Mouse (Mus musculus) small intestine, adult 10 weeks (tissue): ENCODE data around the gene Plscr3. TPM values are rescaled to one million over a fixed set of nuclear protein-coding genes. Genes with fewer than 3 reads are reported as not detected.

Source experiments
- polyA plus RNA-seq: library from polyadenylated mRNA; stranded (reverse); fragments of 350-450 nt; fragmentation: Illumina TruSeq; extraction: RNeasy Lipid Tissue Mini Kit (QIAGEN cat#74804); gene quantifications from one replicate; pipeline ENCODE4 v1.2.3, GENCODE M21; 2014; ENCODE audit warnings: low replicate concordance

The Plscr3 gene
- 0.33 TPM for polyA plus RNA-seq

DNA sequence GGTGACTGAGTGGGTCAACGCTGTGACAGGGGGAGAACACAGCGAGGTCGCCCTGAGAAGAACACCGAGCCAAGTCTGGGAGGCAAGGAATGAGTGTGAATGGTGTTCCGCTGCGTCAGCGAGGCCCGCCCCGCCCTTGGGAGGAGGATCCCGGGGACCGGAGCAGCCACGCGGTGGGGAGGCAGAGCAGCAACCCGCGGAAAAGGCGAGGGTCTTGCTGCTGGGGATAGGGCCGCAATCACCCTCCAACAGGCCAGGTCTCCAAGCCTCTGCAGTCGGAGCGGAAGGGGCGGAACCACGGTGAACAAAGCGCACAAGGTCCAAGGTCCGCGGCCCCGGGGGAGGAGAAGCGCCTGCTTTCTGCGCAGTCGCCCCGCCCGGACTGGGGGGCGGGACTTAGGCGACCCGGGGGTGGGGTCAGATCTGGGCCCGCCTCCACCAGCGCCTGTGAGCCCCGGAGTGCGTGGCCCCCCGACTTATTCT, at the start of gene Plscr3:
Gene Plscr3, plus strand, starts transcription at position 179 of the 483 bp plus-strand sequence.

DNA sequence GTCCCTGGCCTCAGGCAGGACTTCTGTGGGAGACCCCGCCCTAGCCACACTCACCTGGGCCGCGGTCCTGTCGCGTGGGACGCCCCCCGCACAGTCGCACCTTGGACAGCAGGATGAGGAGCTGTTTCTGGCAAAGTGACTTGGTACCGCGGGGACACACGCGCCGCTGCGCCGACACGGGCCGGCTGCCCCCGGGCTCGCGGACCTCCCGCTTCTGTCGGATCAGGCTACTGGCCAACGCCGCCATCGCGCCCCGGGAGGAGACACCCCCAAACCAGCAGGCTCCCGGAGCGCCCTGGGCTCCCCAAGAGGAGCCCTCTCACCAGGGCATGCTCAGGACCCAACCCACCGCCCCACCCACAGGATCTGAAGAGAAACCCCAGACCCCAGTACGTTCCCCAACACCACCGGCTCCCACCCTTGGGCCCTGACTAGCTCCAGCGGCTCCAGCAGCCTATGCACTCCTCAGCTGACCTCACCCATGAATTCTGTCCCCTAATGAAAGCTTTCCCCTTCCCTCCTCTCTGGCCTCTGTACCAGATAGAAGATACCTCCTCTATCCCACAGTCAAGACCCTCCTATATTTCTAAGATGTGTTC, 44.7 kb upstream of the Plscr3 start, which contains the start of gene Fgf11:
Gene Fgf11, minus strand, starts transcription at position 479 of the 599 bp plus-strand sequence.

DNA sequence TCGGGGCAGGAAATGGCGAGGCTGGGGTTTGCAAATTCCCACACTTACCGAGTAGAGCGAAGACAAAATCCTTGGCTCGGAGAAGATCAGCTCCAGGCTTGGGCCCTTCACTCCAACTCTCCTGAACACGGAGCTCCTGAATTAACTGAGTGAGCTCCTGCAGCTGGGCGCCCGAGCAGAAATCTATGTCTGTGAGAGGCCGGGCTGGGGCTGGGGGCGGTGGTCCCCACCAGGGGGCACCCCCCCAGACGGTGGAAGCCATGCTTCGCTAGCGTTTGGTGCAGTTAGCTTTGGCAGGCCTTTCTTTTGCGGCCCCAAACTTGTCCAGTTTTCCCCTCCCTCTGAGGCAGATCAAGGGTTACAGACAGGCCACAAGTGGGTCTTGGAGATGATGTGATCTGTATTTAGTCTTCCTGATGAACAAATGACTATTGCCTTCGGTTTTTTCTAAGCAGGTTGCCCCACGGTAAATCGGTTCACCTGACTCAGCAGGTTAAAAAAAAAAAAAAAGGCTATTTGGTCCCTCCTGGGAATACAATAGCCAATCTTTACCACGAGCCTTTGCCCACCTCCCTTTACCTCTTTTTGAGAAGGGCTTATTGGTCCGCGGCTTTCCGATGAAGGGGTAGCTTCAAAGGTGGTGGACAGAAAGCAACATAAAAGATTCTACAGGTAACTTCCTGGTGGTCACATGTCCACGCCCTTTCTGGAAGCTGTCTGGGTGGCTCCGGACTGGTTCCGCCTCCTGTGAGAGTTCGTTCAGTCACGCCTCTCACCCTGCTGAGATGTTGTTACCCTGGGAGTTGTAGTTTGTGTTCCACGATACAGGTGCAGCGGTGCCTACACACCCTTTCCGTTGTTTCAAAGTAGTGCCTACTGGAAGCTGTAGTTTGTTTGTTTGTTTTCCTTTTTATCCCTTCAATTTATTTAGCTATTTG, 40.9 kb upstream of the Plscr3 start, which contains the start of gene Tmem102:
Gene Tmem102, minus strand, starts transcription at position 653 of the 938 bp plus-strand sequence.

DNA sequence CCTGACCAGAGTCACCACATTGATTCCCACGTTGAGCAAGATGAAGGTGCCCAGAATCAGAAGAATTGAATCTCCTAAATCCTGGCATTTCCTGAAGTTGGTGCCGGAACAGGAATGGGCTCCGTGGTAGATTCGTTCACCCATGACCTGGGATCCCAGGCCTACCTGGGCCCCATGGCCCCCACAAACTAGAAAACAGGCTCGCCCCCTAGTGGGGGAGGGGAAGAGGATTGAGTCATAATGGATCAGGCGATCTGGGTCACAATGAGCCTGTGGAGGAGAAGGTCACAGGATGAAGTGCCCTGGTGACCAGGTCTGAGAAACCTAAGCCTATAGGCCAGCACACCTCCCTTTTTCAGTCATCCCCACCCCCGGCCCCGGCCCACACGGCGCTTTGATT, 31.0 kb upstream of the Plscr3 start, which contains the start of gene Gm39566:
Gene Gm39566, minus strand, starts transcription at position 144 of the 400 bp plus-strand sequence.

DNA sequence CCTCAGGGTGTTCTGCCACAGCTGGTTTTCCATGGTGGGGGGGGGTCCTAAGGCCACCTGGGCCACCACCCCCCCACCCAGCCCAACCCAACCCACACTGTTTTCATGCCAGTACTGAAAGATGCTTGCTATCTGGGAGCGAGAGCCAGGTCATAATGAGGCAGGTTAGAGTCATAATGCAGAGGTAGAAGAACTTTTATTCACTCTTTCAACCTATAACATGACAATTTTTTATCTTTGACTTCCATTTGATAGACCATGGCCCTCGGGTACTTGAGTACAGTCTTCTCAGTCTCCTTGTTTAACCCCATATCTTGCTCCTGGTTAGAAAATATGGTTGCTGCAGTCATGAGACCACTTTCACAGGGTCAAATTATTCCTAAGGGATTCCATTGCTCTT, 27.8 kb upstream of the Plscr3 start, which contains the start of gene Spem2:
Gene Spem2, minus strand, starts transcription at position 101 of the 400 bp plus-strand sequence.

DNA sequence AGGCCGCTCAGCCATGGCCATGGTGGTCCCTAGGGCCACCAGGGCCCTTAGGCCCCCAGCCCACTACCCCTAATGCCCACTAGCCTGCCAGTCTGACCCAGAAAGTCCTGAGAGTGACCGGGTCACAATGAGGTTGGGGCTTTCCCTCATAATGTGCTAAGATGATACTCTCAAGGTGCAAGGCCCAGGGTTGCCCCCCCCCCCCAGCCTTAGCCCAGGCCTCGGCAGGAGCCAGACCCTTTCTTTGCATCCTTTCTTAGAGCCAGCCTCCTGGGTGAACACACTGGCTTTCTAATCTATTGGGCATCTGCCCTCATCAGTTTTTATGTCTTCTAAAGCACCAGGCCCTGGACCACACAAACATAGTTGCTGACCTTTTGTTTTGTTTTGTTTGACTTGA, 24.1 kb upstream of the Plscr3 start, which contains the start of gene Spem1:
Gene Spem1, minus strand, starts transcription at position 101 of the 400 bp plus-strand sequence.

DNA sequence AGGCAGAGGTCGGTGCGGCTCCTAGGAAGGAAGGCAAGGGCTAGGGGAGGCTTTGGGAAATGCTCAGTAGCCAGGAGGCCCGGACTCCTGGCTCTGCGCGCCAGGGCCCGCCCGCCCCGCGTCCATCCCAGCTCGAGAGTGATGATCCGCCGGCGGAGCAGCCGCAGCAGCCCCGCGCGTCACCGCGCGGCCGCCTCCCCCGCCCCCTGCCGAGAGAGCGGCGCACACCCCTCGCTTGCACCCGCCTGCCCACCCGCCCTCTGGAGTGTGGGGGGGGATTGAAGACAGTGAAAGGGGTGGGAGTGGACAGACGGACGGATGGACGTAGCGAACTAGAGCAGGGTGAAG, 8.6 kb upstream of the Plscr3 start, which contains the start of gene Nlgn2:
Gene Nlgn2, minus strand, starts transcription at position 181 of the 348 bp plus-strand sequence.

DNA sequence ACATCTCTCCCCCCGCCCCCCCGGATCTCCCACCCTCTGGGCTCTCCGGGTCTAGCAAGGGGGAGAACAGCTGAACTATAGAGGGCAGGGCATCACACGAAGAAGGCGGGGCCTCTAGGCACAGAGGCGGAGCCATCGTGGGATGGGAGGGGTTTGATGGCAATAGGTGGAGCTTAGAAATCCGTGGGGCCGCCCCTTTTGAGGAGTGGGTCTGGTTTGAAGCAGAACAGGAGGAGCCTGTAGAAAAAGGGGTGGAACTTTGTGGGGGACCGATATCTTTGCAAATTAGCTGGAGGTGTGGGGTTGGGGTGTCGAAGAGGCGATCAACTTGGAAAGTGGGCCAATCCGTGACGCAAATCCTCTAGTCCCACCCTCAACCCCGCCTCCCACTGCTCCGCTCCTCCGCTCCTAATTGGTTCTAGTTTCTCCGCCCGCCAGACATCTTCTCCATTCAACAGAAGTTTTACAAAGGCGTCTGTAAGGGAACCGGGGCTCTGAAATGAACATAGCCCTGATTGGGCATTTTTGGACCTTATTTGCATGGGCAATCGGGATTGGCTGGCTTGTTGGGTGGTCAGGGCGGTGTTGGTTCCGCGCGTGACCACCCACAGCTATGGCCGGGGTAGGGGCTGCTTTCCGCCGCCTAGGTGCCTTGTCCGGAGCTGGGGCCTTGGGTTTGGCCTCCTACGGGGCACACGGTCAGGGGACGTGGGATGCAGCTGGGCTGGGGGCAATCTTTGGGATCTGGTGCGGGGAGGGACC, 8.0 kb upstream of the Plscr3 start, which contains the start of gene Tmem256:
Gene Tmem256, plus strand, starts transcription at position 563 of the 762 bp plus-strand sequence.

DNA sequence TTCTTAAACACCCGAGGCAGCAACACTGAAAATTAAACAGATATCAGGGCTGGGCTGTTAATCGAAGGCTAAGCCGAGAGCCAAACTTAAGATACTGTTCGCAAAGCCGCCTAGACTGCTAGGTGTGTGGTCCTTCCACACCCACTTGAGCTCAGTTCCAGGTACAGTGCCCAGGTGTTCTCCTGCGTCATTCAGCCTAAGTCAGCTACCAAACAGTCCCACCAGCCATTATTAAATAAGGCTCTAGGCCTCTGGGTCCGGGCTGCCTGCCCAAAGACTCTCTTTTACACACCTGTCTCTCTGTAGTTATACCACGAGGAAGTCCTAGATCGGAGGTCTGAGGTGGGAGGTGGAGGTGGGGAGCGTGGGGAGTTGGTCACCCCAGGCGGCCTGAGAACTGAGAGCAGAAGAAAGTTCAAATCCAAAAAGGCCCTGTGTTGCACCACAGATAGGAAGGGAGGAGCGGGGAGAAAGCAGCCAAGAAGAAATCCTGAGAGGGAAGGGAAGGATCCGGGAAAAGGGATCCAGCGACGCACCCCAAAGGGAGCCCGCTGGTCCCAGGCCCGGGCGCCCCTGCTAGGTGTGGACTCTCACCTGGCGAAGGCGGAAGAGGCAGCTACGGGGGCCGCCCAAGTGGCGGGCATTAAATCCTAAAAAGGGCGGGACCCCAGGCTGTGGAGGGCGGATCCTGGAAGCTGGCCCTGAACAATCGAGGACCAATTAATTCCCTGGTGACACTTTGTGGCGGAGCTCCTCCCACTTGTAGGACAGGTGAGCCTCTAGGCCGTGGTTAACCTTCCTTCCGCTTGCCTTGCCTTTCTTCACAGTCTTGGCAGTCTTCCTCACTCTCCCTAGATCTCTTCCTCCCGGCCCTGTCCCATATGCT, 12.2 kb downstream of the Plscr3 start, which contains the start of gene Tnk1:
Gene Tnk1, minus strand, starts transcription at position 618 of the 886 bp plus-strand sequence.

DNA sequence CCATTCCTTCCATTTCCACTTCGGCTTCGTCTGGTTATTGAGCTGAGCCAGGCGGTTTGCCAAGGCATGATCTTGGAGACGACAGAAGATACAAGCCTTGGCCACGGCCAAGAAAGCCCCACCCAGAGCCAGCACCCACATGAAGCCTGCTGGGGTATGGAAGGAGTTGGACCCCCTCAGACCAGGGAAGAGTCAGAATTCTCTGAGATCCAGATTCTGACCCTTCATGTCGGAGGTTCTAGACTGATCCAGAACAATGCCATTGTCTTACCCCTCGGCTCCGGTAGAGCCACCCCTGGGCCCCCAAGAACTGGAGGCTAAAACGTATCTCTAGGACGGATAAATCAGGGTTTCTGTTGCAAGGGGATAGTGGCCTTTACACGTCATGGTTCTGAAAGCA, 31.7 kb downstream of the Plscr3 start, which contains the start of gene Tmem95:
Gene Tmem95, minus strand, starts transcription at position 141 of the 400 bp plus-strand sequence.

DNA sequence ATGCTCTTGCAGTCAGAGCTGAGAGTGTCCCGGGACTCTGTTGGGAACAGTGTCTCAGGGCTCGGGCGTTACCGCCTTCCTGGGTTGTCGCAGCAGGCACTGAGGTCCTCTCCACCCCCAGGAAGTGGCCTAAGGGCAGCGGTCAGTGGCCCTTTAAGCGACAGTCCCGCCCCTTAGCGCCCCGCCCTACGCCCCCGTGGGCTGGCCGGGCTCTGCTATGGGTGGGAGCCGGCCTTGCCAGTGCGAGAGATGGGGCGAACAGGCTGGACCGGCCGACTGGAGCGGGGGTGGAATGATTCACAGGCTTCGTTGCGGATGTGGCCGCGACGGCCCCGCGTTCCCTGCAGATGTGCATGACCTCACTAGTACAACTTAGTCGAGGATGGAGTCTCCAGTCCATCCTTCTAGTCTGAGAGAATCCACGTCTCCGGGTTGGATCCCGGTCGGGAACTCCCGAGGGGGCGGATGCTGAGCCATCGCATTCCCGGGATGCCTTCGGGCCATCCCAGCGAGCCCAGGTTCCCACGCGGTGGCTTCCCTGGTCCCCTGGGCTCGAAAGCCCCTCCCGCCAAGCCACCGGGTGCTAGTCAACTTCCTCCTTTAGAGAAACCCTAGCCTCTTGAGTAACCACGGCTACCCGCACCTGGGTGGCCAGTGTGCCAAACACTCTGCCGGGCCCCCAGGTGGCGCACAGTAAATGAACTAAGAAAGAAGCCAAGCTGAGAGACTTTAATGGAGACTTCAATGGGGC, 34.9 kb downstream of the Plscr3 start, which contains the start of gene Kctd11:
Gene Kctd11, minus strand, starts transcription at position 554 of the 751 bp plus-strand sequence.

DNA sequence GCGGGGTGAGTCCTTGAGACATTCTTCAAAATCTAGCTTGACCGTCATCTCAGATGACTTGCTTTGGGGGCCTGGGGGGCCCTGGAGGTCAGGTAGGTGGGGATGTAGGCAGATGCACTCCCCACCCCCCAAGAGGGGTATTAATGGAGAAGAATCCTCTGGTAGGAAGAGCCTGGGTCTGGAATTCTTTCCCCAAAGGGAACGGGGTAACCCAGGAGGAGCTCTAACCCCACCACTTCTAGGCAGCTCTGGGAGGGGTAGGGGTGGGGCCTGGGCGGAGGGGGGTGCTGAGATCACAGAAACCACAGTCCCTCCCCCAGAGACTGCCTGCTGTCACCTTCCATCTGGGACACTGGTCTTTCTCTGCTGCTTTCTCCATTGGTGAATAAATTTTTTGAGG, 49.1 kb downstream of the Plscr3 start, which contains the start of gene Acap1:
Gene Acap1, minus strand, starts transcription at position 249 of the 400 bp plus-strand sequence.

DNA sequence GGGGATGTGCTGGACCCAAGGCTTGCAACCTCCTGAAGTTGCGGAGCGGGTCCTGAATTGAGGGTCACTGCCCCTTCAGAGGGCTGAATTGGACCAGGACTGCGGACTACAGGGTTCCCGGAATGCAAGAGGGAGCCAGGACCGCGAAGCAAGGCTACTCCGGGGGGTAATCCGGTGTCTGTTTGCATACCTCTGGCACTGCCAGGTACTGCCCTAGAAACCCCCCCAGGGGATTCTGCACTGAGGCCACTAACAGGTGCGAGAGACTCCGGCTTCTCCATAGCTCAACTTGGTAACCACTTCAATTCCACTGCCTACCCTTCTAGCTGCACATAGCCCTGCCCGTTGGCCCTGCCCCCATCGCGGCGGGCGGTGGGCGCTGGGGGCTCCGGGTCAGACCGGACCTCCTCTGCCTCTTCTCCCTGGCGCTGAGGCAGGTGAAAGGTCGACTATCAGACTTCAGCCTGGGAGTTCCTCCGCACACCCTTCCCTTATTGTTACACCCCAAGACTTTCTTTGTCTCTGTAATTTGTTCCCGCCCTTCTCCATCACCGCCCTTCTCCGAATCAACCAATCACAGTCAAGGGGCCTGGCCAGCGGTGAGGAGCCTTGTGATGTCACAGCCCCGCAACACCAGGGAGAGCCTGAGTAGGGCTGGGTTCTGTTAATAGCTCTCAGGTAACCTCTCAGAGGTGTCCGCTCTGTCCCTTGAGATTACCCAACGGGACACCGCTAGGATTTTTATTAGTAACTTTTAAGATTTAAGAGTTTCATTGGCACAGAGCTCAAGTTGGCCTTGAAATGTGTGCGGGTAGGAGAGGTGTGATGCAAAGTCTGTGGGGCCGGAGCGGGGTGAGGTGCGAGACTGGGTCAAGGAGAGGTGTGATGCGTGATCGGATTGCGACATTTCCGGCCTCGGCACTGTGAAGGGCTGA, 54.6 kb downstream of the Plscr3 start, which contains the start of the genes 2810408A11Rik and Neurl4:
Gene 2810408A11Rik, minus strand, starts transcription at position 517 of the 935 bp plus-strand sequence.
Gene Neurl4, plus strand, starts transcription at position 602 of the 935 bp plus-strand sequence.

Other genes starting within 250 kb of the Plscr3 start
- gene Atp1b2, start 240.4 kb upstream of the Plscr3 start, polyA plus RNA-seq, result 2.6 TPM
- not detected for gene Shbg, start 228.5 kb upstream of the Plscr3 start, polyA plus RNA-seq
- gene Sat2, start 224.4 kb upstream of the Plscr3 start, polyA plus RNA-seq, result 0.97 TPM
- gene Fxr2, start 213.4 kb upstream of the Plscr3 start, polyA plus RNA-seq, result 7.3 TPM
- not detected for gene Sox15, start 191.1 kb upstream of the Plscr3 start, polyA plus RNA-seq
- gene Mpdu1, start 183.7 kb upstream of the Plscr3 start, polyA plus RNA-seq, result 15.1 TPM
- 1.7 TPM for gene Cd68, start 180.2 kb upstream of the Plscr3 start, polyA plus RNA-seq
- gene Eif4a1, start 174.0 kb upstream of the Plscr3 start, polyA plus RNA-seq, result 261 TPM
- gene Senp3, start 164.3 kb upstream of the Plscr3 start, polyA plus RNA-seq, result 73.2 TPM
- 26.8 TPM for gene Tnfsf13, start 160.6 kb upstream of the Plscr3 start, polyA plus RNA-seq
- 0.41 TPM for gene Tnfsf12, start 150.5 kb upstream of the Plscr3 start, polyA plus RNA-seq
- gene Tnfsfm13, start 150.3 kb upstream of the Plscr3 start, polyA plus RNA-seq, result 3.9 TPM
- gene Polr2a, start 87.7 kb upstream of the Plscr3 start, polyA plus RNA-seq, result 15.6 TPM
- gene Slc35g3, start 84.4 kb upstream of the Plscr3 start, polyA plus RNA-seq, result not detected
- gene Zbtb4, start 80.5 kb upstream of the Plscr3 start, polyA plus RNA-seq, result 8.3 TPM
- gene Chrnb1, start 50.4 kb upstream of the Plscr3 start, polyA plus RNA-seq, result 4.4 TPM
- gene Fgf11, start 44.5 kb upstream of the Plscr3 start, polyA plus RNA-seq, result 4.6 TPM
- 10.2 TPM for gene Tmem102, start 40.8 kb upstream of the Plscr3 start, polyA plus RNA-seq
- not detected for gene Gm39566, start 31.1 kb upstream of the Plscr3 start, polyA plus RNA-seq
- gene Spem2, start 27.9 kb upstream of the Plscr3 start, polyA plus RNA-seq, result not detected
- gene Spem1, start 24.2 kb upstream of the Plscr3 start, polyA plus RNA-seq, result not detected
- gene Nlgn2, start 8.6 kb upstream of the Plscr3 start, polyA plus RNA-seq, result 0.15 TPM
- gene Tmem256, start 7.9 kb upstream of the Plscr3 start, polyA plus RNA-seq, result 4.2 TPM
- gene Tnk1, start 12.4 kb downstream of the Plscr3 start, polyA plus RNA-seq, result 5.0 TPM
- gene Tmem95, start 31.6 kb downstream of the Plscr3 start, polyA plus RNA-seq, result not detected
- 1.4 TPM for gene Kctd11, start 35.0 kb downstream of the Plscr3 start, polyA plus RNA-seq
- 0.67 TPM for gene Acap1, start 49.2 kb downstream of the Plscr3 start, polyA plus RNA-seq
- 7.0 TPM for gene 2810408A11Rik, start 54.6 kb downstream of the Plscr3 start, polyA plus RNA-seq
- 1.6 TPM for gene Neurl4, start 54.7 kb downstream of the Plscr3 start, polyA plus RNA-seq
- gene Gps2, start 67.5 kb downstream of the Plscr3 start, polyA plus RNA-seq, result 10.7 TPM
- gene Eif5a, start 75.6 kb downstream of the Plscr3 start, polyA plus RNA-seq, result 136 TPM
- gene Ybx2, start 89.4 kb downstream of the Plscr3 start, polyA plus RNA-seq, result 2.3 TPM
- gene Slc2a4, start 101.8 kb downstream of the Plscr3 start, polyA plus RNA-seq, result 0.33 TPM
- 140 TPM for gene Cldn7, start 118.4 kb downstream of the Plscr3 start, polyA plus RNA-seq
- 41.0 TPM for gene Ctdnep1, start 134.8 kb downstream of the Plscr3 start, polyA plus RNA-seq
- gene Elp5, start 136.1 kb downstream of the Plscr3 start, polyA plus RNA-seq, result 3.9 TPM
- 558 TPM for gene Gabarap, start 144.8 kb downstream of the Plscr3 start, polyA plus RNA-seq
- 14.8 TPM for gene Phf23, start 149.4 kb downstream of the Plscr3 start, polyA plus RNA-seq
- not detected for gene Dvl2, start 154.2 kb downstream of the Plscr3 start, polyA plus RNA-seq
- 4.8 TPM for gene Acadvl, start 169.0 kb downstream of the Plscr3 start, polyA plus RNA-seq
- 0.30 TPM for gene Dlg4, start 170.6 kb downstream of the Plscr3 start, polyA plus RNA-seq
- gene Asgr1, start 207.7 kb downstream of the Plscr3 start, polyA plus RNA-seq, result not detected
- not detected for gene Asgr2, start 246.3 kb downstream of the Plscr3 start, polyA plus RNA-seq